Mouse (Mus musculus) small intestine, adult 2 months (tissue): ENCODE results near the gene Cops7a.

Source experiments
- CTCF ChIP-seq: fragments of 200-500 bp; IDR thresholded peaks from 2 replicates; pipeline ENCODE4 v1.5.1; 2012; ENCODE audit warnings: low read depth, mild to moderate bottlenecking, control low read depth, inconsistent platforms, low read length, moderate library complexity, mixed read lengths; ENCODE audit not compliant: insufficient replicate concordance, insufficient read length; ENCODE audit errors: extremely low read depth
- POLR2A ChIP-seq: fragments of 200-500 bp; IDR thresholded peaks from 2 replicates; pipeline ENCODE4 v1.6.1; 2012; ENCODE audit warnings: low read depth, mild to moderate bottlenecking, control low read depth, inconsistent platforms, low read length, moderate library complexity

GRCm38 (mm10) chr6:124965747-124966146 is 409 bp upstream of the Cops7a start:
- no peak for TF ChIP-seq POLR2A
- no peak for TF ChIP-seq CTCF
